ENCODE assay signal across 12 mouse cellular contexts in the genomic region with DNA sequence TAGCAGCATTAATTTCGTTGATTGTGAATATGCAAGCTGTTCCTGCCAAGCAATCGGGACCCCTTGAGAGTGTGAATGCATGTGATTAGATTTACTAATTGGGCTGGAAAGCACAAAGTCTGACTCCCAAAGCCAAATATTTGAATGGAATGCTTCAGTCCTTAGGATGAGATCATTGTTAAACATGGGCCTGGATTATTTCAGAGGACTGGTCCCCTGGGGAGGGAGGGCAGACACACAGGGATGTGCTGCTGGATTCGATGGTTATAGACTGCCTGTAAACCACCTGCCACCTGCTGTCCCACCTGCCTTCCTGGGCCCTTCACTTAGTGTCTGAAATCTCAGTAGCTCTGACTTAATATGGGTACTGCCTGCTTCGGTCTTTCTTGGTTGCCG.
DNase-seq lines count a peak whose midpoint lies in the region; ATAC-seq and TF ChIP-seq lines count a peak whose summit lies in the region.
"Had no signal": no experiment of that assay in that cellular context is flagged by ENCODE, and none has a peak within 500 bp of the region (broad histone marks: within the 10 kb centered on the region; RNA-seq: fewer than 3 reads in every experiment).

No protein-coding gene starts in this region.

- no peak for TF ChIP-seq CTCF in brain, embryonic 14.5 days (IDR thresholded peaks at IDR 0.05; ENCODE audit: borderline replicate concordance, extremely low read depth, insufficient read depth, insufficient read length)

- no peak overlapping the region for H3K9ac ChIP-seq in heart, embryonic 15.5 days
- H3K9ac ChIP-seq in heart, embryonic 12.5 days = no peak overlapping the region
- H3K9ac ChIP-seq in forebrain, embryonic 15.5 days (replicated peaks) = no peak overlapping the region
- peak overlapping the region; percentile 11; the same call in 1 of the 2 replicates for H3K9ac ChIP-seq in midbrain, embryonic 16.5 days (ENCODE audit: low read depth, low read length)

- no peaks in the 10 kb centered on the region for H3K27me3 ChIP-seq in heart, embryonic 15.5 days
- no peaks in the 10 kb centered on the region for H3K27me3 ChIP-seq in heart, embryonic 12.5 days (replicated peaks)
- H3K27me3 ChIP-seq in forebrain, embryonic 15.5 days = no peaks in the 10 kb centered on the region
- no peaks in the 10 kb centered on the region for H3K27me3 ChIP-seq in midbrain, embryonic 16.5 days (ENCODE audit: control insufficient read depth, insufficient read depth, low read depth, low read length)
- H3K27me3 ChIP-seq: megakaryocyte, embryonic 14.5 days had no signal

- TF ChIP-seq POLR2A in brain, embryonic 14.5 days (IDR thresholded peaks at IDR 0.05; ENCODE audit: borderline replicate concordance, extremely low read depth, insufficient read depth, insufficient read length, poor library complexity, severe bottlenecking) = no peak

- peak; percentile 97 for DNase-seq in brain, embryonic 14.5 days (ENCODE audit: low read depth)
- no peak for DNase-seq in kidney, postnatal 4 days
- DNase-seq in left cerebral cortex, adult 18-20 months (ENCODE audit: low spot score in 2 of 2) = no peak
- DNase-seq: kidney, postnatal 36 days; thymus, postnatal 25 days had no signal

- no peak overlapping the region for H3K4me2 ChIP-seq in heart, embryonic 15.5 days
- H3K4me2 ChIP-seq in heart, embryonic 12.5 days = no peak overlapping the region
- peak overlapping the region; percentile 32; the same call in 1 of the 2 replicates for H3K4me2 ChIP-seq in forebrain, embryonic 15.5 days (replicated peaks)
- H3K4me2 ChIP-seq in midbrain, embryonic 16.5 days (ENCODE audit: low read length) = no peak overlapping the region
- H3K4me2 ChIP-seq: liver, embryonic 11.5 days had no signal

- H3K27ac ChIP-seq in heart, embryonic 15.5 days = no peak overlapping the region
- H3K27ac ChIP-seq in heart, embryonic 12.5 days (ENCODE audit: poor library complexity, severe bottlenecking) = no peak overlapping the region
- H3K27ac ChIP-seq in forebrain, embryonic 15.5 days (replicated peaks) = peak overlapping the region; percentile 94
- H3K27ac ChIP-seq in midbrain, embryonic 16.5 days (ENCODE audit: low read length) = peak overlapping the region; percentile 78

- 0 out of 2 replicates have a peak, but pooled peaks cover 10% of the 10 kb centered on the region for H3K4me1 ChIP-seq in heart, embryonic 15.5 days (replicated peaks)
- H3K4me1 ChIP-seq in heart, embryonic 12.5 days (replicated peaks) = peaks cover 8% of the 10 kb centered on the region
- H3K4me1 ChIP-seq in forebrain, embryonic 15.5 days = peaks cover 30% of the 10 kb centered on the region
- H3K4me1 ChIP-seq in midbrain, embryonic 16.5 days (ENCODE audit: control insufficient read depth, insufficient read depth, low read length) = peaks cover 13% of the 10 kb centered on the region
- H3K4me1 ChIP-seq: megakaryocyte, embryonic 14.5 days had no signal

- ATAC-seq in heart, embryonic 15.5 days (replicated peaks; ENCODE audit: insufficient number of reproducible peaks, insufficient read depth, low FRiP score, low read depth) = 0 out of 2 replicates have a peak, but pooled peaks have one; percentile 39
- ATAC-seq in heart, embryonic 12.5 days (ENCODE audit: insufficient number of reproducible peaks, low FRiP score) = no peak
- ATAC-seq in forebrain, embryonic 15.5 days (replicated peaks) = peak; percentile 90
- ATAC-seq in midbrain, embryonic 16.5 days = peak; percentile 87
- ATAC-seq in frontal cortex, adult (ENCODE audit: low TSS enrichment) = no peak

- H3K4me3 ChIP-seq in heart, embryonic 15.5 days = no peak overlapping the region
- no peak overlapping the region for H3K4me3 ChIP-seq in heart, embryonic 12.5 days
- H3K4me3 ChIP-seq in forebrain, embryonic 15.5 days = no peak overlapping the region
- H3K4me3 ChIP-seq in midbrain, embryonic 16.5 days (ENCODE audit: low read depth, low read length) = no peak overlapping the region
- H3K4me3 ChIP-seq: megakaryocyte, embryonic 14.5 days had no signal

- no peaks in the 10 kb centered on the region for H3K36me3 ChIP-seq in heart, embryonic 15.5 days
- no peaks in the 10 kb centered on the region for H3K36me3 ChIP-seq in heart, embryonic 12.5 days
- H3K36me3 ChIP-seq in forebrain, embryonic 15.5 days = no peaks in the 10 kb centered on the region
- no peaks in the 10 kb centered on the region for H3K36me3 ChIP-seq in midbrain, embryonic 16.5 days (ENCODE audit: control insufficient read depth, insufficient read depth, low read length)

- WGBS in heart, embryonic 15.5 days = 49% methylated on average over 5 of the region's 5 CpGs
- 51% methylated on average over 5 of the region's 5 CpGs for WGBS in heart, embryonic 12.5 days
- WGBS in forebrain, embryonic 15.5 days = 0% methylated on average over 5 of the region's 5 CpGs
- 26% methylated on average over 5 of the region's 5 CpGs for WGBS in midbrain, embryonic 16.5 days

- no peaks in the 10 kb centered on the region for H3K9me3 ChIP-seq in heart, embryonic 15.5 days (replicated peaks)
- H3K9me3 ChIP-seq in heart, embryonic 12.5 days (replicated peaks) = no peaks in the 10 kb centered on the region
- H3K9me3 ChIP-seq in forebrain, embryonic 15.5 days = no peaks in the 10 kb centered on the region
- no peaks in the 10 kb centered on the region for H3K9me3 ChIP-seq in midbrain, embryonic 16.5 days (replicated peaks; ENCODE audit: control insufficient read depth, low read length, poor library complexity, severe bottlenecking)

Comparison
In these comparisons a context has a peak if more than half of its experiments do, and no peak if none do; other contexts are left out.
1. ATAC-seq: peak in heart, embryonic 15.5 days (single experiment), forebrain, embryonic 15.5 days (single experiment) and midbrain, embryonic 16.5 days (single experiment); none in heart, embryonic 12.5 days (single experiment) and frontal cortex, adult (single experiment).
2. H3K27ac ChIP-seq: peak in forebrain, embryonic 15.5 days (single experiment) and midbrain, embryonic 16.5 days (single experiment); none in heart, embryonic 15.5 days (single experiment) and heart, embryonic 12.5 days (single experiment).